Mouse (Mus musculus): Measurements from ENCODE around the gene Amn1. TPM values are rescaled to one million over a fixed set of nuclear protein-coding genes. Genes with fewer than 3 reads are reported as not detected.
"Not testable (repeated sequence)": the region's sequence is repeated elsewhere in the genome, so short reads cannot be mapped to it uniquely, and the experiment has no call there.

Gene Amn1
- total RNA-seq, 2 experiments from 2014 or later, result 34.7 to 36.6 TPM

DNA sequence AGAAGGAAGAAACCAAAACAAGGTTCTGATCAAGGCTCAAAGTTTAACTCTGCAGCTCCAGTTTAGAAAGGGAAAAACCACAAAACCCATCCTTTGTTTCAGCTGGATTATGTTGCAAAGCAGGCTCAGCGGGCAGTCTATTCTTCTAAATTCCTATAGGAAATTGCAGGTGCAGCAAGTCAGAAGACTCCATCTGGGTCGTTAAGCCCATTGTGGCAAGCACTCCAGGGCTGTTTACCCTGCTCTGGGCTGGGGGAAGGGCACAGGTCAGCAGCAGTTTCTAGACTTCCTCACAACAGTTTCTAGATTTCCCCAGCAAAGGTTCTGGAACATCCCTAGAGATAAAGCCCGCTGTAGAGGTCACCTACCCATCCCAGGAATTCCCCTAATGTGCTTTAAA, 57.4 kb downstream of the Amn1 start:
- TF ChIP-seq CTCF (IDR thresholded peaks at IDR 0.05), result no peak
- no peak for DNase-seq (ENCODE audit: extremely low spot score in 1 of 2, low spot score in 2 of 2)
- H3K27ac ChIP-seq, result no peak overlapping the region
- intact Hi-C loops (cut with DNase I), result no loop called here
- H3K4me3 ChIP-seq, result no peak overlapping the region

DNA sequence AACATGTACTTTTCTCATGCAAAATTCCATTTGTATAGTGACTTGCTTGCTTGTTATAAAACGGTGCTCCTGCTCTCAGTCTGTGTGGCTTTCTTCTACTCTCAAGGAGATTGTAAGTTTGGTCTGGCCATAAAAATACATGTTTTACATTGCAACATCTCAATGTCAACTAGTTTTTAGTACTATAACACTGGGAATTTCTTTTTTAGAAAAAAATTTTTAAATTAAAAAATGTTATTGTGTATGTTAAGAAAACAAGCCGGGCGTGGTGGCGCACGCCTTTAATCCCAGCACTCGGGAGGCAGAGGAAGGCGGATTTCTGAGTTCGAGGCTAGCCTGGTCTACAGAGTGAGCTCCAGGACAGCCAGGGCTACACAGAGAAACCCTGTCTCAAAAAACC, 58.6 kb downstream of the Amn1 start, which contains the start of gene Gm10203:
Gene Gm10203 (plus strand): TSS at position 301 of the 400 bp plus-strand sequence.
- DNase-seq (ENCODE audit: extremely low spot score in 1 of 2, low spot score in 2 of 2); H3K27ac ChIP-seq; intact Hi-C loops (cut with DNase I); H3K4me3 ChIP-seq: not testable (repeated sequence)

DNA sequence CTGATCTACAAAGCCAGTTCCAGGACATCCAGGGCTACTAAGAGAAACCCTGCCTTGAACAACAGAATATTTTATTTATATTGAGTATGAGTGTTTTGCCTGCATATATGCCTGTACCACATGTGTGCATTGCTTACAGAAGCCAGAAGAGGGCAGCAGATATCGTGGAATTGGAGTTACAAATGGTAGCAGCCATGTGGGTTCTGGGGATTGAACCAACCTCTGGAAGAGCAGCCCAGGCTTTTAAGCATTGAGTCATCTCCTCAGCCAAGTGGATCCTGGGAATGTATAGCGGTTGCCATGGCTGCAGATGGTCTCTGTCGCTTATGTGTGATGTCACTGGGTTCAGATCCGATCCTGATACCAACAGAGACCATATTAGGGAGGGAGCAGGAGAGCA, 61.8 kb downstream of the Amn1 start:
- intact Hi-C loops (cut with DNase I), result loop anchor here (2.0 kb wide), 1 partner anchor 248 kb away; no protein-coding TSS in a partner anchor
- no peak overlapping the region for H3K4me3 ChIP-seq
- DNase-seq (ENCODE audit: extremely low spot score in 1 of 2, low spot score in 2 of 2), result peak in 1 of 2 experiments; percentile 13
- no peak overlapping the region for H3K27ac ChIP-seq
- peak; percentile 57 for TF ChIP-seq CTCF (IDR thresholded peaks at IDR 0.05)

DNA sequence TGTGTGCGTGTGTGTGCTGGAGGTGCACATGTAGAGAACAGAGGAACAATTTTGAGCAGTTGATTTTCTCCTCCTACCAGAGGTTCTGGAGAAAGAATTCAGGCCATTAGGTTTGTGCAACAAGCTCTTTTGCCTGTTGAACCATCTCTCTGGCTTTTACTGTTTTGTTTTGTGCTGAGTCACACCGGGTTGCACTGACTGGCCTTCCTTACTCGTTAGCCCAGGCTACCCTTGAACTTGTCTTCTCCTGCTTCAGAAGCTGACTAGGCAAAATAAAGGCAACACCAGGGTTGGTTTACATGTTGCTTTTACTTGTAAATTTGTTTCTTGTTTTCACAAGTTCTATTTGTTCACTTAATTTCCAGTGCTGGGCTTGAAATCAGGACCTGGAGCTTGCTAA, 65.5 kb downstream of the Amn1 start:
- intact Hi-C loops (cut with DNase I), result loop anchor here (1.0 kb wide), 1 partner anchor 112 kb away; no protein-coding TSS in a partner anchor
- TF ChIP-seq CTCF (IDR thresholded peaks at IDR 0.05), result no peak
- Histone ChIP-seq H3K4me3 (no peak overlapping the region), H3K27ac (no peak overlapping the region)
- DNase-seq (ENCODE audit: extremely low spot score in 1 of 2, low spot score in 2 of 2), result no peak

DNA sequence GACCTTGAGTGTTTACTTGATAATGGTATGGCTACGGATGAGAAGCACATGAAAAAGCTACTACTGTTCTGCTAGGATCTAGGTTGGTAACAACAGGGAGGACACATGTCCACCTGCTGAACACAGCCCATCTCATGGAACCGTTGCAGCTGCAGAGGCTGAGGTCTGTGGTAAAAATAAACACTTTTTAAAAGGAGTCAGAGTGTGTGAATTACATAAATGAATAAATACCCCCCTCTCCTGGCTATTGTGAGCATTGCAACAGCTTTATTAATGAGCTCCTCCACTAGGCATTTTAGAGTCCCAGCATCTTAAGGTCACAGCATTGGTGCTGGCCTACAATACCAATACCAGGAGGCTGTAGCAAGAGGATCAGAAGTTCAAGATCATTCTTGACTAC, 68.7 kb downstream of the Amn1 start:
- peak; percentile 46 to 57 for DNase-seq (ENCODE audit: extremely low spot score in 1 of 2, low spot score in 2 of 2)
- peak; percentile 84 for TF ChIP-seq CTCF (IDR thresholded peaks at IDR 0.05)
- intact Hi-C loops (cut with DNase I), result loop anchor here (1.0 to 2.0 kb wide), 2 partner anchors 61 to 109 kb away; no protein-coding TSS in a partner anchor
- no peak overlapping the region for H3K4me3 ChIP-seq
- no peak overlapping the region for H3K27ac ChIP-seq

DNA sequence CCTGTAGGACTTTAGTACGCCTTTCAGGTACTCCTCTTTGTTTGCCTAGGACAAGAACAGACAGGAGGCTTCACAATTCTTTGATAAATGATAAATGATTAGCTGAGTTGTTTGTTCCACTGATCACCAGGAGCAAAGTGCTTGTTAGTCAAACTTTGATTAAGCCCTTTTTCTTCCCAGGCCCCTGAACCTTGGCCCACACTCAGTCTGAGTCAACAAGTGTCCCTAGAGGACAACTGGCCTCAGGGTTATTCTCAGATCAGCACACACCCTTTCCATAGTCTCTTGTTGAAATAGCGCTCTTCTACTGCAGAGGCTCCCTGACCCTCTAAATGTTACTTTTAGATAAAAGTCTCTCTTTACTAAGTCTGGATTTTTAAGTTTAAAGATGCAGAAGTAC, 69.6 kb downstream of the Amn1 start:
- no peak for DNase-seq (ENCODE audit: extremely low spot score in 1 of 2, low spot score in 2 of 2)
- intact Hi-C loops (cut with DNase I), result loop anchor here (1.0 to 2.0 kb wide), 2 partner anchors 60 to 108 kb away; no protein-coding TSS in a partner anchor
- no peak overlapping the region for H3K4me3 ChIP-seq
- no peak overlapping the region for H3K27ac ChIP-seq
- TF ChIP-seq CTCF (IDR thresholded peaks at IDR 0.05), result no peak

DNA sequence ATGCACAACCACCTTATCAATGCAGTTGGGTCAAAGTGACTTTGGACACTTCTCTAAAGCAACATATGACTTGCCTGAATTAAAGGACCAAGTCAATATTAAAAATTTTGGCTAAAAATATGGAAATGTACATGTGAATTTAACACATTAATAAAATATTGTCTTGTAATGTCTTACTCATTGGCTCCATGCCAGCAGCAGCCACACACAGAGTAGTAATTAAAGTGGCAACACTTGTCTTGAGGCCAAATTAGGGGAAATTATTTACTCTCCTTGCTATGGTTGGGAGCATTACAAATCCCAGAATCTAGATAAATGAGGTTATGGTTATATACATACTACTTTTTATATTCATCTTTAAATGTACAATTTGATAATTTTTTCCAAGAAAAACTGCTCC, 71.5 kb downstream of the Amn1 start:
- Histone ChIP-seq H3K4me3 (no peak overlapping the region), H3K27ac (no peak overlapping the region)
- no peak for TF ChIP-seq CTCF (IDR thresholded peaks at IDR 0.05)
- intact Hi-C loops (cut with DNase I), result no loop called here
- no peak for DNase-seq (ENCODE audit: extremely low spot score in 1 of 2, low spot score in 2 of 2)

DNA sequence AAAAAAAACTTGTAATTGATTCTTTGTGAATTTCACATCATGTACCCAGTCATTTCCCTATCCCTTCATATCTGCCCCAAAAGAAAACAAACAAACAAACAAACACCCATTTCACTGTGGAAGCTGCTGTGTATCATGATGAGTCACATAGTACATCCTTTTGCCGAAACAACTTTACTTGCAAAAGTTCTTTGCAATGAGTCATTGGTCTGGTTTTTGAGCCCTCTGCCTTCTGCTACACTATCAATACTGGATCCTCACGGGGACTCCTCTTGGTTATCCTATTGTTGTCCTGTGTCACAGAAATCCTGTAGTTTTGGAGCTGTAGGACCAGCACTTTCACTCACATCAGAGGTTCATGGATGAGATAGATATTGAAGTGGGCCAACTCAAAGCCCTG, 79.6 kb downstream of the Amn1 start:
- no peak for DNase-seq (ENCODE audit: extremely low spot score in 1 of 2, low spot score in 2 of 2)
- Histone ChIP-seq H3K27ac (no peak overlapping the region), H3K4me3 (no peak overlapping the region)
- intact Hi-C loops (cut with DNase I), result no loop called here
- no peak for TF ChIP-seq CTCF (IDR thresholded peaks at IDR 0.05)

DNA sequence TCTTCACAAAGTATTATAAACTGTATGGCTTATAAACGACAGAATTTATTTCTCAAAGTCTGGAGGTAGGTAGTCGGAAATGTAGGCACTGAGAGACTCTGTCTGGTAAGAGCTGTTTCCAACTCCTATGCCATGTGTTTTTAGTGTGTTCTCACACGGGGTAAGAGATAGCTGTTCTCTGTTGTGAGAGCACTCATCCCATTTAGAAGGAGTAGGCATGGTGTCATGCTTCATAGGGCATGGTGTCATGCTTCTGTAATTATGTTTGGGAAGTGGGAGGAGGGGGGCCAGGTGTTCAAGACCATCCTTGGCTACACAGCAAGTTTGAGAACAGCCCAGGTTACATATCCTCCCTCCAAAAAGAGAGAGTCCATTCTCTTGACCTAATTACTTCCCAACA, 80.9 kb downstream of the Amn1 start:
- intact Hi-C loops (cut with DNase I), result loop anchor here (2.0 kb wide), 1 partner anchor 161 kb away; the partner anchor contains the start of gene Sinhcaf
- Histone ChIP-seq H3K27ac (no peak overlapping the region), H3K4me3 (no peak overlapping the region)
- no peak for TF ChIP-seq CTCF (IDR thresholded peaks at IDR 0.05)
- no peak for DNase-seq (ENCODE audit: extremely low spot score in 1 of 2, low spot score in 2 of 2)

Other genes starting within 250 kb of the Amn1 start
- 1 to 10 TPM; 3.3 to 4.4 TPM for gene Sinhcaf, start 242.2 kb downstream of the Amn1 start, total RNA-seq (2021)
- 10 to 100 TPM; 67.8 to 73.1 TPM for gene Dennd5b, start 87.0 kb downstream of the Amn1 start, total RNA-seq (2021)
- gene Gm10203, start 58.5 kb downstream of the Amn1 start, total RNA-seq (2021), result not detected
- 1 to 10 TPM; 2.2 to 2.6 TPM for gene Etfbkmt, start 48.9 kb downstream of the Amn1 start, total RNA-seq (2021)
- 10 to 100 TPM; 16.3 to 18.2 TPM for gene Resf1, start 120.7 kb upstream of the Amn1 start, total RNA-seq (2021)
- gene Bicd1, start 220.2 kb upstream of the Amn1 start, total RNA-seq (2021), result 10 to 100 TPM; 47.9 to 50.7 TPM